Mouse (Mus musculus) ovary, adult 2 months (tissue): ENCODE measurements around the gene Slc6a21. TPM values are rescaled to one million over a fixed set of nuclear protein-coding genes. Genes with fewer than 3 reads are reported as not detected.

Experiments
- polyA plus RNA-seq: library from polyadenylated mRNA; depleted of rRNA; stranded (reverse); fragments of >200 nt; gene quantifications from 2 replicates; pipeline ENCODE4 v1.2.3, GENCODE M21; 2012; rRNA removed

Slc6a21 gene
- polyA plus RNA-seq = 0.24 TPM in 1 of 2 replicates, not detected in the other

DNA sequence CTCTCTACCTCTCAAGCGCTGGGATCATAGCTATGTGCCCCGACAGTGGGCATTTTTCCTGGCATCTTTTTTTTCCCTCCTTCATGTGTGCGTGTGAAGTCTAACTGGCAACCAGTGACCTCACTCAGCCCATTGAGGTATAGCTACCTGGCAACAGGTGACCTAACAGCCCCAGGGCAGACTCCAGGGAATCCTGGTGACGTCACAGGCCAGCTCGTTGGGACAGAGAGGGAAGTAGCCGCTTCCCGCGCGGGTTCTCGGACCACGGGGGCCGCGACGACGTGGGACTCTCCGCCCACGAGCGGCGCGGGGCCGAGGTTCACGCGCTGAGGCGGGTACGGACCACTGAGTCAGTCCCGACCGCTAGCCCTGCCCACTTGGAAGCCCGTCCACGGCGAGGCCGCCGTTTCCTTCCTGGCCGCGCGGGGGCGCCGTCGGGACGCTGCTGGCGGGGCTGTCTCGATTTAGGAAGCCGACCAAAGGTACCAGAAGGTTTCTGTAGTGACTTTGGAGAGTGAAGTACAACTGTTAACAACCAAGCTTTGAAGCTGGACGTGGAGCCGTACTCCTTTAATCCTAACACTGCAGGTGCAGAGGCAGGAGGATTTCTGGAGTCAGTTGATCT is at the start of gene Slc6a21:
Gene Slc6a21 (plus strand): TSS at position 378 of the 625 bp plus-strand sequence.

DNA sequence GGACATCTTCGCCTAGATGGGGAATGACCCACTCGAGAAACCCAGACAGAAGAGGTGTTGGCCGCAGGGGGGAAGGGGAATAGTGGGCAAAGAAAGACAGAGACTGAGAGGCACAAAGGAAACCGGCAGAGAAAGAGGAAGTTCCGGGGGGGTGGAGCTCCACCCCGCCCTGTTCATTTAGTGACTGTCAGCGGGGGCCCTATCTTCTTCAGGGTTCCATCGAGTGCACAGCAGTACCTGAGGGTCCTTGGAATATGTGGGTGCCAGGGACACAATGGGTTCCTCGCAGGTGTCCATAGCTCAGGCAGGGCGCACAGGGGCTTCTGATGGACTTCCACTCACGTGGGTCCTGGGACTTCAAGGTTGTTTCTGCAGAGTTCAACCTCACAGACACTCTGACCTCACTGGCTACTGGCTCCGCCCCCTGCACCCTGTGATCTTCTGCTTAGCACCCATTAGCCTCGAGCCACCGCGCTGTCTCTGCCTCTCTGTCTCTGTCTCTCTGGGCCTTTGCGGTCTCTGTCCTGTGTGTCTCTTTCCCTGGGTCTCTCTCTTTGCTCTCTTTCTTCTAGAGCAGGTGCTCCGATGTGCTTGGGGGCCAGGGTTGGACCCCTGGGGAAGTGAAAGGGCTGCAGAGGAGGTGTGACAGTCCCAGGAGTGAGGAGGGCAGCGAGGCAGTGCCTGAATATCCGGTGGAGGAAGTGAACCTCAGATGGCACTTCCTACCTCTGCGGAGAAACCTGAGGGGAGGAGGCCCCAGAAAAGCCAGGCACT is 38.4 kb upstream of the Slc6a21 start, which contains the start of gene Cd37:
Gene Cd37 (minus strand): TSS at position 393 of the 774 bp plus-strand sequence.

DNA sequence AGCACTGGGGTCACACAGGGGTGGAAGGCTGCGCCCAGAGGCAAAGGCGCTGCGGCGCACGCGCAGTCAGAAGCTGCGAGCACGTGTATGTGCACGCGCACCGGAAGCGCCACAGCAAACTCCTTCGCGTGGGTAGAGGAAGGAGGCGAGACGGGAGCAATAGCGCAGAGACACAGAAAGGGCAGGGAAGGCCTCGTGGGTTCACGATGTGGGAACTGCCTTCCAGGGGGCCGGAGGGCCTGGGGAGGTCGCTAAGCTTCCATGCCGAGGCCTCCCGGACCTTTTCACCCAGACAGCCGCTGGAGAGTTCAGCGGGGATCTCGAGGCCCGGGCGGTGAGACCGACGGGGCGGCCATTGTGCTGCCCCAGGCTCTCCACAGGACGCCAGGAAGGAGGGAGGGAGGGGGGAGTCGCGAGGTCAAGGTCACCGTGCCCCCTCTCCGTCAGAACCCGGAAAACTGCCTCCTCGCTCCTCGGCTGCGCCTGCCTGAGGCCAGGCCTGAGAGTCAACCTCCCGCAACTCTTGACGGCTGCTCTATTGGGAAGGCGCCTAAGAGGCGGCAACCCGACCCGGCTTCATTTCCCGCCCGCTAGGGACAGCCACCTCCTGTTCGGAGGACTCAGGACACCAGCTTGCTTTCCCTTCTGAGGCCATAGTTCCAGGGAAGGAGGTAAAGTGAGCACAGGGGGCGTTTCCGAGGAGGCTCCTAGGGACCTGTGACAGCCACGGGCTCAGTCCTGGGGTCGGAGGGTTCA is 36.5 kb upstream of the Slc6a21 start, which contains the start of gene Slc6a16:
Gene Slc6a16 (plus strand): TSS at position 453 of the 756 bp plus-strand sequence.

DNA sequence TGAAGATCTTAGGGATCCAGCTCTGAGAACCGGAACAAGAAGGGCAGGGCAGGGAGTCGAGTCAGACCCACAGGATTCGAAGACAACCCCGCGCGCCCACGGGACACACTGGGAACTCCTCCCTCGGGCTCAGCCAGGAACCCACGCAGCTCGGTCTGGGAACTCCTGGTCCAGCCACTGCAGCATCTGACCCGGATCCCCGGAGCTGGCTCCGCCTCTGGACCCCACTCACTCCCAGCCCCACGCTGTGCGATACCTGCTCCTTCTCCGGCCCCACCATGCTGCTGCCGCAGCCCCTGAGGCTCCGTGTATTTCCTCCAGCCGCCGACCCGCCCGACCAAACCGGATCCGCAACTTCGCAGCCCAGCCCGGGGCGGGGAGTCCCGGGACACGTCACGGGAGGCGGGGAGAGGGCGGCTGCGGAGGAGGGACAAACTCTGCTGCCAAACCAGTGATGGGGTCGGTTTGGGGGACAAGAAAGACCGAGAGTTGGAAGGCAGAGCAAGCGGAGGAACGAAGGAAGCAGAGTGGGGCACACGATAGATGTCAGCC is 56.2 kb downstream of the Slc6a21 start, which contains the start of gene Trpm4:
Gene Trpm4 (minus strand): TSS at position 350 of the 552 bp plus-strand sequence.

DNA sequence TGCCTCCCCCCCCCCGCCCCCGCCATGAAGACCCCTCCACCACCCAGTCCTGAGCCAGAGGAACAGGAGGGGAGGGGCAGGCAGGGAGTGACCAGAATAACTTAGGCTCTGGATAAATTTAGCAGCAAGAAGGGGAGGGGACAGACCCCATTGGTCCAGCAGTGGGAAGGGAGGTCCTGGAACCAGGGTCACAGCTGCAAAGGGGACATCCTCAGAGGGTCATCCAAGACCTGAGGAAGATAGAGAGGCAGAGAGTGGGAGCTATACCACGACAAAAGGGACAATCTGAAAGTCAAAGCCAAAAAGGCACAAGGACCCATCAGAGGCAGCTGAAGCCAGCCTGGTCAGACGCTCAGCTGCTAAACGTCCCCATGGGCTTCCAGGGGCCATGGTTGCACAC is 57.7 kb downstream of the Slc6a21 start, which contains the start of gene Hrc:
Gene Hrc (plus strand): TSS at position 235 of the 400 bp plus-strand sequence.

Other genes with a start within 250 kb of the Slc6a21 start
- gene Prr12, start 224.6 kb upstream of the Slc6a21 start, polyA plus RNA-seq = 17.5 and 18.4 TPM in 2 replicates
- gene Nosip, start 215.1 kb upstream of the Slc6a21 start, polyA plus RNA-seq = 157 and 163 TPM in 2 replicates
- gene Prrg2, start 214.8 kb upstream of the Slc6a21 start, polyA plus RNA-seq = 90.9 and 100 TPM in 2 replicates
- 537 and 545 TPM in 2 replicates for gene Rcn3, start 185.3 kb upstream of the Slc6a21 start, polyA plus RNA-seq
- gene Fcgrt, start 173.7 kb upstream of the Slc6a21 start, polyA plus RNA-seq = 132 and 135 TPM in 2 replicates
- 173 and 237 TPM in 2 replicates for gene Rps11, start 153.1 kb upstream of the Slc6a21 start, polyA plus RNA-seq
- gene Rpl13a, start 148.8 kb upstream of the Slc6a21 start, polyA plus RNA-seq = 1,241 and 3,203 TPM in 2 replicates
- 1.9 TPM in 1 of 2 replicates, not detected in the other for gene Gm45713, start 141.3 kb upstream of the Slc6a21 start, polyA plus RNA-seq
- 38.5 and 68.0 TPM in 2 replicates for gene Flt3l, start 141.1 kb upstream of the Slc6a21 start, polyA plus RNA-seq
- gene Pih1d1, start 123.2 kb upstream of the Slc6a21 start, polyA plus RNA-seq = 60.2 and 64.9 TPM in 2 replicates
- gene Aldh16a1, start 122.9 kb upstream of the Slc6a21 start, polyA plus RNA-seq = 87.7 and 97.6 TPM in 2 replicates
- gene Slc17a7, start 113.6 kb upstream of the Slc6a21 start, polyA plus RNA-seq = 0.17 and 0.20 TPM in 2 replicates
- gene Gfy, start 97.9 kb upstream of the Slc6a21 start, polyA plus RNA-seq = not detected in 2 replicates
- gene Pth2, start 96.5 kb upstream of the Slc6a21 start, polyA plus RNA-seq = not detected in 2 replicates
- 3.1 and 4.1 TPM in 2 replicates for gene Ccdc155, start 72.6 kb upstream of the Slc6a21 start, polyA plus RNA-seq
- 2.1 and 3.3 TPM in 2 replicates for gene Dkkl1, start 65.4 kb upstream of the Slc6a21 start, polyA plus RNA-seq
- 119 and 183 TPM in 2 replicates for gene Tead2, start 61.8 kb upstream of the Slc6a21 start, polyA plus RNA-seq
- 13.2 and 14.5 TPM in 2 replicates for gene Cd37, start 38.4 kb upstream of the Slc6a21 start, polyA plus RNA-seq
- gene Slc6a16, start 36.4 kb upstream of the Slc6a21 start, polyA plus RNA-seq = 0.15 and 0.40 TPM in 2 replicates
- gene Trpm4, start 56.3 kb downstream of the Slc6a21 start, polyA plus RNA-seq = 58.6 and 62.0 TPM in 2 replicates
- 0.46 and 0.51 TPM in 2 replicates for gene Hrc, start 57.8 kb downstream of the Slc6a21 start, polyA plus RNA-seq
- gene Ppfia3, start 89.5 kb downstream of the Slc6a21 start, polyA plus RNA-seq = 11.9 and 12.1 TPM in 2 replicates
- gene Lin7b, start 93.1 kb downstream of the Slc6a21 start, polyA plus RNA-seq = 43.0 and 49.1 TPM in 2 replicates
- gene Snrnp70, start 118.2 kb downstream of the Slc6a21 start, polyA plus RNA-seq = 271 and 341 TPM in 2 replicates
- 0.28 and 0.36 TPM in 2 replicates for gene Kcna7, start 128.1 kb downstream of the Slc6a21 start, polyA plus RNA-seq
- 3.7 and 3.9 TPM in 2 replicates for gene Ntf5, start 136.2 kb downstream of the Slc6a21 start, polyA plus RNA-seq
- gene Lhb, start 143.3 kb downstream of the Slc6a21 start, polyA plus RNA-seq = 30.6 and 32.8 TPM in 2 replicates
- 61.3 and 69.1 TPM in 2 replicates for gene Gys1, start 157.3 kb downstream of the Slc6a21 start, polyA plus RNA-seq
- gene Ruvbl2, start 160.6 kb downstream of the Slc6a21 start, polyA plus RNA-seq = 136 and 158 TPM in 2 replicates
- gene Ftl1, start 182.4 kb downstream of the Slc6a21 start, polyA plus RNA-seq = 3,494 and 4,463 TPM in 2 replicates
- gene Bax, start 189.4 kb downstream of the Slc6a21 start, polyA plus RNA-seq = 193 and 194 TPM in 2 replicates
- 33.8 and 34.3 TPM in 2 replicates for gene Tulp2, start 204.4 kb downstream of the Slc6a21 start, polyA plus RNA-seq
- not detected in 2 replicates for gene Gm45808, start 209.3 kb downstream of the Slc6a21 start, polyA plus RNA-seq
- 5.4 and 8.6 TPM in 2 replicates for gene Dhdh, start 211.3 kb downstream of the Slc6a21 start, polyA plus RNA-seq
- 409 and 461 TPM in 2 replicates for gene Nucb1, start 232.9 kb downstream of the Slc6a21 start, polyA plus RNA-seq
- gene Ppp1r15a, start 248.8 kb downstream of the Slc6a21 start, polyA plus RNA-seq = 57.1 and 60.9 TPM in 2 replicates
- gene Plekha4, start 248.8 kb downstream of the Slc6a21 start, polyA plus RNA-seq = 29.4 and 35.1 TPM in 2 replicates